Mouse (Mus musculus): ENCODE measurements around the gene Olfr452. TPM values are rescaled to one million over a fixed set of nuclear protein-coding genes. Genes with fewer than 3 reads are reported as not detected.

The Olfr452 gene
- polyA plus RNA-seq (2015; fragmentation: Nextera tagmentation; extraction: Ambion mirVana) = not detected in 2 replicates

DNA sequence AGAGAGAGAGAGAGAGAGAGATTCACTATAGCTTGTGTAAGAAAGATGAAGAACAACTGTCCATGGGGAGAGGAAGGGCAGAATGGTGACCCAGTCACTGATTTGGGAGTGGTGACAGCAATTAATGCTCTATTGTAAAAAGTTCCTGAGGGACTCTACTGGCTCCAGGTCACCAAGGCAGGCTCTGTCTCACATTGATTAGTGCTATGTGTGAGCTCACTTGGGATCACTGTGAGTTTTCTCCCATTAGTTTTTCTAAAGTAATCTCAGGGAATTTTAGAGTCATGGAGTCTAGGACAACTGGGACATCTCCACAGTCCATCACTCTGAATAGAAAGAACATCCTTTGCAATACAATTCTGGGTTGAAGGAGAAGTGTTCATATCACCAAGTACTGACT lies at the start of gene Olfr452:
Gene Olfr452, plus strand, starts transcription at position 301 of the 400 bp plus-strand sequence.
- ATAC-seq (ENCODE audit: low read depth) = no peak
- Histone ChIP-seq H3K4me1 (ENCODE audit: control insufficient read depth, low read depth, low read length) (no peaks in the 10 kb centered on the region), H3K4me3 (ENCODE audit: low read depth, low read length) (no peak within 1 kb of the TSS), H3K36me3 (ENCODE audit: control insufficient read depth, insufficient read depth) (no peaks in the 10 kb centered on the region), H3K9ac (ENCODE audit: low read depth, low read length) (no peak within 1 kb of the TSS), H3K27ac (ENCODE audit: low read length) (no peak within 1 kb of the TSS), H3K27me3 (ENCODE audit: control insufficient read depth, insufficient read depth, low read depth, low read length) (no peaks in the 10 kb centered on the region), H3K4me2 (ENCODE audit: low read depth, low read length) (no peak within 1 kb of the TSS), H3K9me3 (replicated peaks; ENCODE audit: control insufficient read depth, low read length) (no peaks in the 10 kb centered on the region)

DNA sequence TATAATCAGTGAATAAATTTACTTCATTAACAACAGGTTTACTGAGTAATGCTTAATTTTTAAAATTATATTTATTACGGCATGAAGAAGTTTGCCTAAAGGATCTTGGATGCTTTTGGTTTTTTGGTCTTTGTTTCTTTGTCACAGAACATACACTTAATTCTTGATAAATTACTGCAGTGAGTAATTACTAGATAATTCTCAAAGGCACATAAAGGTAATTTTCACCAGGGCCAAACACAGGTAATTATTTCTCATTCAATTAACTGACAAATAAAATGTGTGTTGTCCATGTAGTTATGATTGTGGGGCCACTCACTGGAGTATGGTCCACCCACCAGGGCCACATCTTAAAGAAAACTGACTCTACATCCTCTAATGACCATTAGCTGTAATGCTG lies 45.8 kb upstream of the Olfr452 start, which contains the start of gene Olfr453:
Gene Olfr453, plus strand, starts transcription at position 301 of the 400 bp plus-strand sequence.
- ATAC-seq (ENCODE audit: low read depth) = no peak
- Histone ChIP-seq H3K9me3 (replicated peaks; ENCODE audit: control insufficient read depth, low read length) (no peaks in the 10 kb centered on the region), H3K4me1 (ENCODE audit: control insufficient read depth, low read depth, low read length) (no peaks in the 10 kb centered on the region), H3K4me2 (ENCODE audit: low read depth, low read length) (no peak within 1 kb of the TSS), H3K27me3 (ENCODE audit: control insufficient read depth, insufficient read depth, low read depth, low read length) (no peaks in the 10 kb centered on the region), H3K36me3 (ENCODE audit: control insufficient read depth, insufficient read depth) (no peaks in the 10 kb centered on the region), H3K9ac (ENCODE audit: low read depth, low read length) (no peak within 1 kb of the TSS), H3K27ac (ENCODE audit: low read length) (no peak within 1 kb of the TSS), H3K4me3 (ENCODE audit: low read depth, low read length) (no peak within 1 kb of the TSS)
- 80% methylated on average over 1 of the region's 1 CpGs for WGBS (ENCODE audit: insufficient replicate concordance)

DNA sequence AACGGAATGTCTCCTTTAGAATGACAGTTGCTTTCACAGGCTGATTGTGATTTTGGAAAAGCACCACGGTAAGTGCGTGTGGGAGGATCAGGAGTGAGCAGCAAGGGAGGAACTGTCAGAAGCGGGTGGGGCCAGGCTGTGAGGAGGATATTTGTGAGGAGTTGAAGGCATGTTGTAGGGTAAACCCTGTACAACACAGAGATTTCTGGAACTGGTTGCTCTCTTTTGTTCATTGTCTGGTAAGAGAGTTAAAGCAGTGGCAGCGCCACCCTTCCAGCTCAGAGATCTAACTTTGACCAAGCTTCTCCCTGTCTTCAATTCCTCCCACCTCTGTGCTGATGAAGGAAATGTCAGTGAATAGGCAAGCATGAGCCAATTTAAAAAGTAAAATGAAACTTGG lies 42.6 kb upstream of the Olfr452 start:
- ATAC-seq (ENCODE audit: low read depth) = no peak
- WGBS (ENCODE audit: insufficient replicate concordance) = 53% methylated on average over 5 of the region's 5 CpGs

DNA sequence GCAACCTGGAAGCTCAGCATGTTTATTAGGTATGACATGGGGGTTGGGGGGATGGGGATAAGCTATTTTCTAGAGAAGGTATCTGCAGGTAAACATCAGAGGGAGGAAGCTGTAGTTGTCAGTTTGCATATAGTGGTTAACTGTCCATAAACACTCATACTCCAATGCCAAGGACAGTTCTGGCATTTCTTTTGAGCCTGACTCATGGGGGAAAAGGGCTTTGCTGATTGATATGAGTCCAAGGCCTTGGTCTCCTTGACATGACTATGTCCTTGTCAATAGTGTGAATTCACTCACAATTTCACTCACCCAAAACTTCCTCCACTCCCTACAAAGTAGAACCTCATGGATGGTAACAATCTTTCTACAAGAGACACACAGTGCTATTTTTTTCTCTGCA lies 37.0 kb upstream of the Olfr452 start:
- ATAC-seq (ENCODE audit: low read depth) = no peak
- H3K36me3 ChIP-seq (ENCODE audit: control insufficient read depth, insufficient read depth) = no peaks in the 10 kb centered on the region
- no peaks in the 10 kb centered on the region for H3K4me1 ChIP-seq (ENCODE audit: control insufficient read depth, low read depth, low read length)
- H3K4me3 ChIP-seq (ENCODE audit: low read depth, low read length) = no peak overlapping the region
- H3K4me2 ChIP-seq (ENCODE audit: low read depth, low read length) = no peak overlapping the region
- H3K27me3 ChIP-seq (ENCODE audit: control insufficient read depth, insufficient read depth, low read depth, low read length) = no peaks in the 10 kb centered on the region
- H3K27ac ChIP-seq (ENCODE audit: low read length) = no peak overlapping the region
- H3K9me3 ChIP-seq (replicated peaks; ENCODE audit: control insufficient read depth, low read length) = no peaks in the 10 kb centered on the region
- no peak overlapping the region for H3K9ac ChIP-seq (ENCODE audit: low read depth, low read length)

More for the DNA sequence above, 42.6 kb upstream of the Olfr452 start:
- Histone ChIP-seq H3K27me3 (ENCODE audit: control insufficient read depth, insufficient read depth, low read depth, low read length) (no peaks in the 10 kb centered on the region), H3K4me1 (ENCODE audit: control insufficient read depth, low read depth, low read length) (no peaks in the 10 kb centered on the region), H3K4me2 (ENCODE audit: low read depth, low read length) (no peak overlapping the region), H3K9ac (ENCODE audit: low read depth, low read length) (no peak overlapping the region), H3K36me3 (ENCODE audit: control insufficient read depth, insufficient read depth) (no peaks in the 10 kb centered on the region), H3K9me3 (replicated peaks; ENCODE audit: control insufficient read depth, low read length) (no peaks in the 10 kb centered on the region), H3K27ac (ENCODE audit: low read length) (no peak overlapping the region), H3K4me3 (ENCODE audit: low read depth, low read length) (no peak overlapping the region)

DNA sequence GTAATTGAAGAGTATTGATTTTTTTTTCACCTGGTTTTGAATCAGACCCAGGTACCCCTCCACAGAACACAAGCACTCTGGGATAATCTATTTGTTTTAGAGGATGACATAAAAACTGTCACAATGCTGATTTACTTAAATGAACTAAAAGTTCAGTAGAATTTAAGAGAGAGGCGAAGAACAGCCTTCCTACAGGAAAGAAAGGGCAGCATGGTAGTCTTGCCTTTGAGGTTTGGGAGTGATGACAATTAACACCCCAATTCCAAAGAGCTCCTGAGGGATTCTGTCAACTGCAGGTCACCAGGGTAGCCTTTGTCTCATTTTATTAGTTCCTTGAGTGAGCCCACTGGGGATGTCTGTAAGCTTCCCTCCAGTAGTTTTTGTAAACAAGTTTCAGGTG lies 28.8 kb upstream of the Olfr452 start, which contains the start of gene Olfr38:
Gene Olfr38, plus strand, starts transcription at position 301 of the 400 bp plus-strand sequence.
- H3K27ac ChIP-seq (ENCODE audit: low read length) = no peak within 1 kb of the TSS
- no peak within 1 kb of the TSS for H3K4me3 ChIP-seq (ENCODE audit: low read depth, low read length)
- H3K9ac ChIP-seq (ENCODE audit: low read depth, low read length) = no peak within 1 kb of the TSS
- H3K27me3 ChIP-seq (ENCODE audit: control insufficient read depth, insufficient read depth, low read depth, low read length) = no peaks in the 10 kb centered on the region
- H3K36me3 ChIP-seq (ENCODE audit: control insufficient read depth, insufficient read depth) = no peaks in the 10 kb centered on the region
- no peak for ATAC-seq (ENCODE audit: low read depth)
- H3K9me3 ChIP-seq (replicated peaks; ENCODE audit: control insufficient read depth, low read length) = no peaks in the 10 kb centered on the region
- WGBS (ENCODE audit: insufficient replicate concordance) = 42% methylated on average over 1 of the region's 1 CpGs
- no peaks in the 10 kb centered on the region for H3K4me1 ChIP-seq (ENCODE audit: control insufficient read depth, low read depth, low read length)
- H3K4me2 ChIP-seq (ENCODE audit: low read depth, low read length) = no peak within 1 kb of the TSS

DNA sequence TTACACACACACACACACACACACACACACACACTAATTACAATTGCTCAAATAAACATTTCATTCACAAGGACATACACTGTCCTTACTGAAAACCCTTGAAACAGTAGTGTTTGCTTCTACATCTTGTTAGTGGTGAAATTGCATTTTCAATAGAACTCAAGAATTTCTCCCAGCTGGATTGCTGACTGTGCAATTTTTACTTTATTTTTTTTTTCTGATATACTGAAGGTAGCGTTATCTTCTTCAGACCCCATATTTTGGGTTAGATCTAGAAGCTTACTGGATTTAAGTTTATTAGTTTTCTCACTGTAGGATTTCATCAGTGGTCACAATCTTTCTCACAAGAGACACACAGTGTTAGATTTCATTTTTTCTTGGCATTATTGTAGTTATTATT lies 7.8 kb upstream of the Olfr452 start:
- no peak overlapping the region for H3K4me3 ChIP-seq (ENCODE audit: low read depth, low read length)
- H3K9ac ChIP-seq (ENCODE audit: low read depth, low read length) = no peak overlapping the region
- H3K9me3 ChIP-seq (replicated peaks; ENCODE audit: control insufficient read depth, low read length) = no peaks in the 10 kb centered on the region
- no peaks in the 10 kb centered on the region for H3K4me1 ChIP-seq (ENCODE audit: control insufficient read depth, low read depth, low read length)
- no peaks in the 10 kb centered on the region for H3K36me3 ChIP-seq (ENCODE audit: control insufficient read depth, insufficient read depth)
- no peak for ATAC-seq (ENCODE audit: low read depth)
- no peak overlapping the region for H3K27ac ChIP-seq (ENCODE audit: low read length)
- no peak overlapping the region for H3K4me2 ChIP-seq (ENCODE audit: low read depth, low read length)
- WGBS (ENCODE audit: insufficient replicate concordance) = 65% methylated on average over 1 of the region's 1 CpGs
- H3K27me3 ChIP-seq (ENCODE audit: control insufficient read depth, insufficient read depth, low read depth, low read length) = no peaks in the 10 kb centered on the region

DNA sequence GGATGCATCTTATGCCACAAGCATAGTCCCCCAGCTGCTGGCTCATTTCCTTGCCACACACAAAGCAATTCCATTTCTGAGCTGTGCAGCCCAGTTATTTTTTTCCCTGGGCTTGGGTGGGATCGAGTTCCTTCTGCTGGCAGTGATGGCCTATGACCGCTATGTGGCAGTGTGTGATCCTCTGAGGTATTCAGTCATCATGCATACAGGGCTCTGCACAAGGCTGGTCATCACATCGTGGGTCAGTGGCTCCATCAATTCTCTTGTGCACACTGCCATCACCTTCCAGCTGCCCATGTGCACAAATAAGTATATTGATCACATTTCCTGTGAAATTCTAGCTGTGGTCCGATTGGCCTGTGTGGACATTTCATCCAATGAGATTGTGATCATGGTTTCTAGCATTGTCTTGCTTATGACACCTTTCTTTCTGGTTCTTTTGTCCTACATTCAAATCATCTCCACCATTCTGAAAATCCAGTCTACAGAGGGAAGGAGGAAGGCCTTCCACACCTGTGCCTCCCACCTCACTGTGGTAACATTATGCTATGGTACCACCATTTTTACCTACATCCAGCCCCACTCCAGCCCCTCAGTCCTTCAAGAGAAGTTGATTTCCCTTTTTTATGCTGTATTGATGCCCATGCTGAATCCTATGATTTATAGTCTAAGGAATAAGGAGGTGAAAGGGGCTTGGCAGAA lies 5.5 kb downstream of the Olfr452 start:
- ATAC-seq (ENCODE audit: low read depth) = no peak
- no peaks in the 10 kb centered on the region for H3K4me1 ChIP-seq (ENCODE audit: control insufficient read depth, low read depth, low read length)
- H3K9me3 ChIP-seq (replicated peaks; ENCODE audit: control insufficient read depth, low read length) = no peaks in the 10 kb centered on the region
- H3K4me3 ChIP-seq (ENCODE audit: low read depth, low read length) = no peak overlapping the region
- H3K36me3 ChIP-seq (ENCODE audit: control insufficient read depth, insufficient read depth) = no peaks in the 10 kb centered on the region
- H3K4me2 ChIP-seq (ENCODE audit: low read depth, low read length) = no peak overlapping the region
- no peaks in the 10 kb centered on the region for H3K27me3 ChIP-seq (ENCODE audit: control insufficient read depth, insufficient read depth, low read depth, low read length)
- 24% methylated on average over 4 of the region's 4 CpGs for WGBS (ENCODE audit: insufficient replicate concordance)
- H3K27ac ChIP-seq (ENCODE audit: low read length) = no peak overlapping the region
- H3K9ac ChIP-seq (ENCODE audit: low read depth, low read length) = no peak overlapping the region

DNA sequence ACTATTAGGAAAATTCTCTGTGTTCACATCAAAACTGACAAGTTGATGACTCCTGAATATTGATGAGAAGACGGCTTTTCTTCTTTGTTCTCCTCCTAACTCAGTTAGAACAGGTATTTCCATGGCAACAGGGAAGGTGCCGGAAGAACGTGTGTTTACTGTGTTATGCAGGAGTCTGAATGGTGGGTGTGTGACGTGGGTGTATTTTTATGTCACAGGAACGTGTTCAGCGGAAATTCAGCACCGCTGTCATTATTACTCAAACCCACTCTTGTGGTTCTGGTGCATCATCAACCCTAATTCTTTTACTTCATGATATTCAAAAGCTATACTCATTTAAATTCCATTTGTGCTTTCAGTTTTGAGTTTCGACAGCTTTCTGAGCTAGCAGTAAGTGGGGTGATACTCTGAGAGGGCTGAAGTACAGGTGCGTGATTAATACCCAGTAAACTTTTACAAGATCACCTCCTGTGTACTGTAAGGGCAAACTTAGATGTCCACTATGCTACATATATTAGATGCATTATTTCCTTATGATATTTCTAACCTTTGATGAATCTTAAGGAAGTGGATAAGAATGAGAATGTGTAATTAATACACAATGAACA lies 6.2 kb downstream of the Olfr452 start:
- Histone ChIP-seq H3K27ac (ENCODE audit: low read length) (no peak overlapping the region), H3K4me3 (ENCODE audit: low read depth, low read length) (no peak overlapping the region), H3K9ac (ENCODE audit: low read depth, low read length) (no peak overlapping the region), H3K36me3 (ENCODE audit: control insufficient read depth, insufficient read depth) (no peaks in the 10 kb centered on the region), H3K9me3 (replicated peaks; ENCODE audit: control insufficient read depth, low read length) (no peaks in the 10 kb centered on the region), H3K27me3 (ENCODE audit: control insufficient read depth, insufficient read depth, low read depth, low read length) (no peaks in the 10 kb centered on the region), H3K4me1 (ENCODE audit: control insufficient read depth, low read depth, low read length) (no peaks in the 10 kb centered on the region), H3K4me2 (ENCODE audit: low read depth, low read length) (no peak overlapping the region)
- no peak for ATAC-seq (ENCODE audit: low read depth)
- WGBS (ENCODE audit: insufficient replicate concordance) = 67% methylated on average over 9 of the region's 9 CpGs

DNA sequence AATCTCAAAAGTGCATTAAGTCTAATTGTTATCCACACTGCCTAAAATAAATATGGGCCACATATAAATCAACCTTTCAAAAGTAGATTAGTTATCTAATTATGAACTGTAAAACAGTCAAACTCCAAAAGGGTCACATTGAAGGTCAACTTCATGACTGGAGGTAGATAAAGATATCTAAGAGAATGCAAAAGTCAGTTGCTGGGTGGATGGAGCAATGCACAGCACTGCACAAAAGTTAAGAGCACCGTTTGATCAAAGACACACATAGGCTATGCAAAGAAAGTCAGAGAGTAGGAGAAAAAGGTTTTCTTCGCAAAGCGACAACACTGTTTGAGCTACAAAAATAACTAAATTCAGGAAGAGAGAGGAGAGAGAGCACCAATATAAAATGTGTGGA lies 10.1 kb downstream of the Olfr452 start:
- H3K36me3 ChIP-seq (ENCODE audit: control insufficient read depth, insufficient read depth) = no peaks in the 10 kb centered on the region
- no peak overlapping the region for H3K4me2 ChIP-seq (ENCODE audit: low read depth, low read length)
- no peak overlapping the region for H3K4me3 ChIP-seq (ENCODE audit: low read depth, low read length)
- 82% methylated on average over 3 of the region's 3 CpGs for WGBS (ENCODE audit: insufficient replicate concordance)
- ATAC-seq (ENCODE audit: low read depth) = no peak
- H3K27me3 ChIP-seq (ENCODE audit: control insufficient read depth, insufficient read depth, low read depth, low read length) = no peaks in the 10 kb centered on the region
- no peaks in the 10 kb centered on the region for H3K9me3 ChIP-seq (replicated peaks; ENCODE audit: control insufficient read depth, low read length)
- H3K4me1 ChIP-seq (ENCODE audit: control insufficient read depth, low read depth, low read length) = no peaks in the 10 kb centered on the region
- H3K27ac ChIP-seq (ENCODE audit: low read length) = no peak overlapping the region
- no peak overlapping the region for H3K9ac ChIP-seq (ENCODE audit: low read depth, low read length)

All from liver, embryonic 16.5 days (tissue).